Mouse (Mus musculus): ENCODE measurements around the gene Pxt1. TPM values are rescaled to one million over a fixed set of nuclear protein-coding genes. Genes with fewer than 3 reads are reported as not detected.

Pxt1 gene
- polyA plus RNA-seq, 1 experiment from 2014 or later, result 0.18 TPM

DNA sequence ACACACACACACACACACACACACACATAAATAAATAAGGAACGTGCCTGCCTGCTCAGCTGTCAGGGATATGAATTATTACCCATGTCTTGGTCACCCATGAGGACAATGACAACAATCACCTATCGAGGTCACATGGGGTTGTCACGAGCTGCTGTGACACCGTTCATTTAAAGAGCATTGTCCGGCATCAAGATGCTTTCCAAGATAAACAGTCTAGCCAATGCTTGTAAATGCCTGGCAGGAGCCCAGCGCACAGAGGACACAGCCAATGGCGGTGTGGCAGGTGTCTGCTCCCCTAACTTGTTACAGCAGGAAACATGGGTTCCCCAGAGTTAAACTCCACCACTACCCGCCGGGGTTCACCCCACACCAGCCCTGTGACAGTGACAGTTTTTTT, 15.6 kb downstream of the Pxt1 start:
- Histone ChIP-seq H3K9ac (ENCODE audit: low read length) (no peak overlapping the region), H3K36me3 (ENCODE audit: control insufficient read depth, insufficient read depth, low read length) (no peaks in the 10 kb centered on the region), H3K4me2 (replicated peaks; ENCODE audit: low read depth) (no peak overlapping the region), H3K9me3 (ENCODE audit: control insufficient read depth, low read length) (no peaks in the 10 kb centered on the region), H3K4me1 (replicated peaks; ENCODE audit: control insufficient read depth, insufficient read depth) (peaks cover 6% of the 10 kb centered on the region; the same call in 1 of the 2 replicates), H3K27ac (replicated peaks) (no peak overlapping the region), H3K27me3 (ENCODE audit: control insufficient read depth, insufficient read depth, low read length) (no peaks in the 10 kb centered on the region), H3K4me3 (ENCODE audit: low read depth, low read length) (no peak overlapping the region)
- DNase-seq (ENCODE audit: low spot score), result no peak
- 66% methylated on average over 9 of the region's 9 CpGs for WGBS
- ATAC-seq (ENCODE audit: low FRiP score, low TSS enrichment), result no peak
- TF ChIP-seq EP300 (optimal IDR thresholded peaks at IDR 0.05) (no peak), CTCF (IDR thresholded peaks at IDR 0.05; ENCODE audit: low read depth) (no peak)

DNA sequence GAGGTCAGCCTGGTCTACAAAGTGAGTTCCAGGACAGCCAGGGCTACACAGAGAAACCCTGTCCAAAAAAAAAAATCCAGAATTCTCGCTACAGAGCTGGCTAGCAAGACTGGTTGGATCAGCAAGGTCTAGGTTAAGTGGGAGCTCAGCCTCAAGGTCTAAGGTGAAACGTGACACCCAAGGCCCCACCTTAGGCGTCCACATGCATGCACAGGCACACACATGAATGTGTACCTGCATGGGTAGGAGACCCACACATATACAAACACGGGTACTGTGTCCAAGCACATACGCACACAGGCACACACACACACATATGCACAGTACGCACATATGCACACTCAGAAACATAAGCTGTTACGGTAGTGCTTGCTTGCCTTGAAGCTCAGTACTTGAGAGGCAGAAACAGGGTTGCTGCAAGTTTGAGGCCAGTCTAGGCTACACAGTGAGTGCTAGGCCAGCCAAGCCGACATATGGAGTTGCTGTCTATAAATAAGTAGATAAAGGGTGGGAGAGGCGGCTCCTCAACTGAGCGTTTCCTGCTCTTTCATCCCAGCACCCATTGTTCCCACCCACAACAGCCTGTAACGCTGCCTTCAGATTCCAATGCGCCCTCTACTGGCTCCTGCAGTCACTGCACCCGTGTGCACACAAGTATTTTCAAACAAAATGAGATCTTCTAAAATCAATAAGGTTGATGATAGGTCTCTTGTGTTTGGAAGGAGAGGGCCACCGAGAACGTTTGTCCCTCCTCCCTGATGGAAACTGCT, 16.6 kb downstream of the Pxt1 start:
- Histone ChIP-seq H3K9ac (ENCODE audit: low read length) (no peak overlapping the region), H3K9me3 (ENCODE audit: control insufficient read depth, low read length) (no peaks in the 10 kb centered on the region), H3K4me1 (replicated peaks; ENCODE audit: control insufficient read depth, insufficient read depth) (peaks cover 6% of the 10 kb centered on the region; the same call in 1 of the 2 replicates), H3K36me3 (ENCODE audit: control insufficient read depth, insufficient read depth, low read length) (no peaks in the 10 kb centered on the region), H3K4me2 (replicated peaks; ENCODE audit: low read depth) (no peak overlapping the region), H3K27ac (replicated peaks) (no peak overlapping the region), H3K27me3 (ENCODE audit: control insufficient read depth, insufficient read depth, low read length) (no peaks in the 10 kb centered on the region), H3K4me3 (ENCODE audit: low read depth, low read length) (no peak overlapping the region)
- TF ChIP-seq CTCF (IDR thresholded peaks at IDR 0.05; ENCODE audit: low read depth), result peak; percentile 85
- TF ChIP-seq EP300 (optimal IDR thresholded peaks at IDR 0.05), result no peak
- ATAC-seq (ENCODE audit: low FRiP score, low TSS enrichment) (no peak), DNase-seq (ENCODE audit: low spot score) (peak; percentile 70)
- WGBS, result 48% methylated on average over 15 of the region's 15 CpGs

DNA sequence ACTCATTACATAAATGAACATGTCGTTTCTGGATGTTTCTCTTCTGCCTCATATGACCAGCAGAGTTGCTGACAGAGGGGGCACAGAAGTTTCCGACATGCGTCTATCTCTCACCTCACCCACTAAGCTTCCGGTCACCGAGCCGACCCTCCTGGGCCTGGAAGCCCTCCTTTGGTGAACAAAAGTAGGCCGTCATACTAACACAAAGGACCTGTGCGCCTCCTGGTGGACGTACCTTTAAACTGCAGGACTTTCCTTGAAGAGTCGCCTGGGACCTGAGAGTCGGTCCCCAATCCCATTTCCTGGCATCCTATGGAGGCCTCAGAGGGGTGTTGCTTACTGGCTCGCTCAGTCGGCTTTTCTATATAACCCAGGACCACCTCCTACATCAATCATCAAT, 17.3 kb downstream of the Pxt1 start:
- Histone ChIP-seq H3K27me3 (ENCODE audit: control insufficient read depth, insufficient read depth, low read length) (no peaks in the 10 kb centered on the region), H3K27ac (replicated peaks) (no peak overlapping the region), H3K4me1 (replicated peaks; ENCODE audit: control insufficient read depth, insufficient read depth) (peaks cover 4% of the 10 kb centered on the region; the same call in 1 of the 2 replicates), H3K9ac (ENCODE audit: low read length) (no peak overlapping the region), H3K4me2 (replicated peaks; ENCODE audit: low read depth) (no peak overlapping the region), H3K4me3 (ENCODE audit: low read depth, low read length) (no peak overlapping the region), H3K9me3 (ENCODE audit: control insufficient read depth, low read length) (no peaks in the 10 kb centered on the region), H3K36me3 (ENCODE audit: control insufficient read depth, insufficient read depth, low read length) (no peaks in the 10 kb centered on the region)
- DNase-seq (ENCODE audit: low spot score) (peak; percentile 81), ATAC-seq (ENCODE audit: low FRiP score, low TSS enrichment) (no peak)
- 21% methylated on average over 13 of the region's 13 CpGs for WGBS
- TF ChIP-seq EP300 (optimal IDR thresholded peaks at IDR 0.05), result no peak
- peak; percentile 94 for TF ChIP-seq CTCF (IDR thresholded peaks at IDR 0.05; ENCODE audit: low read depth)

DNA sequence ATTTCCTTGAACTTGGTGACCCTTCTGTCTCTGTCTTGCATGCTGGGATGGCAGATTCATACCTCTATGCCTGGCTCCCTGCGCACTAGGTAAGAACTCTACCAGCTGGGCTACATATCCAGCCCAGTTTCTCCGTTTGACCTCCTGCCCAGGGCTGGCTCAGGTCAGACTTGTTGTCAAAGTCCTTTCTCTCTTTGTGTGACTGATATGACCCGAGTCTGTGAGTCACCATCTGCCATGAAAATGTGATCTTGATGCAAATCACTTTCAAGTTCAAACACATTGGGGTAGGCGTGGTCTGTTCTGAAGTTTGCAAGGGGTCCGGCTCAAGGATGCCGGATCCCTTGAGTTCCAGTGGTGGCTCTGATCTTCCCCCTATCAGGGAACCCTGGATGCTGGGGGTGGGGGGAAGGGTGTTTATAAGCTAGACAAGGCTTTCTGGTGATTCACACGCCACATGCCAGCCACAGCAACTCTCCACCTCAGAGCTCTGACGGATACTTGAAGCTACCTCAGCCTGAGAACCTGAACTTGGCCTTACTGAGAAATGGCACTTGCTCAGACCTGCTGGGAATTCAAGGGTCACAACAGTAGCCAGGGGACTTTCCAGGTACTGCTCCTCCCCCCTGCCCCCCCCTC, 18.6 kb downstream of the Pxt1 start:
- WGBS, result 68% methylated on average over 8 of the region's 8 CpGs
- Histone ChIP-seq H3K9me3 (ENCODE audit: control insufficient read depth, low read length) (no peaks in the 10 kb centered on the region), H3K36me3 (ENCODE audit: control insufficient read depth, insufficient read depth, low read length) (no peaks in the 10 kb centered on the region), H3K9ac (ENCODE audit: low read length) (no peak overlapping the region), H3K4me2 (replicated peaks; ENCODE audit: low read depth) (no peak overlapping the region), H3K4me1 (replicated peaks; ENCODE audit: control insufficient read depth, insufficient read depth) (no peaks in the 10 kb centered on the region), H3K27me3 (ENCODE audit: control insufficient read depth, insufficient read depth, low read length) (no peaks in the 10 kb centered on the region), H3K4me3 (ENCODE audit: low read depth, low read length) (no peak overlapping the region), H3K27ac (replicated peaks) (0 out of 2 replicates have a peak overlapping the region, but pooled peaks have one; percentile 13)
- 0 out of 2 replicates have a peak, but pooled peaks have one; percentile 9 for ATAC-seq (ENCODE audit: low FRiP score, low TSS enrichment)
- DNase-seq (ENCODE audit: low spot score), result no peak
- no peak for TF ChIP-seq CTCF (IDR thresholded peaks at IDR 0.05; ENCODE audit: low read depth)
- TF ChIP-seq EP300 (optimal IDR thresholded peaks at IDR 0.05), result no peak

DNA sequence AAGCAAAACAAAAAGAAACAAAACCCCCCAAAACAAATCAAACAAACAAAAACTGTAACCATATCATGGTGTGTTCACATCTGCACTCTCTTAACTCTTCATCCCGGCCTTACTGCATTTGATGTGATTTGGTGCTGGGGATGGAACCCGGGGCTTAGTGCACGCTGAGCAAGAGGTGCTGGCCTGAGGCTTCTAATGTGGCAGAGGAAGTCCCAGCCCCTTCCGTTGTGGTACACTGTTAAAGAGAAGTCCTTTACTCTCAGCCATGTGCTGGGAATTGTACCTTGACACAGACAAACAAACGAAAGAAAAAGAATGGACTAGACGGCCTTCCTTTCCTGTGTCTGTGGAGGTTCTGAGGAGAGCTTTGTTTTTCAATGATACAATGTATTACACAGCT, 21.5 kb downstream of the Pxt1 start:
- Histone ChIP-seq H3K4me2 (replicated peaks; ENCODE audit: low read depth) (no peak overlapping the region), H3K9ac (ENCODE audit: low read length) (no peak overlapping the region), H3K9me3 (ENCODE audit: control insufficient read depth, low read length) (no peaks in the 10 kb centered on the region), H3K36me3 (ENCODE audit: control insufficient read depth, insufficient read depth, low read length) (no peaks in the 10 kb centered on the region), H3K4me1 (replicated peaks; ENCODE audit: control insufficient read depth, insufficient read depth) (no peaks in the 10 kb centered on the region), H3K27ac (replicated peaks) (no peak overlapping the region), H3K4me3 (ENCODE audit: low read depth, low read length) (no peak overlapping the region), H3K27me3 (ENCODE audit: control insufficient read depth, insufficient read depth, low read length) (no peaks in the 10 kb centered on the region)
- ATAC-seq (ENCODE audit: low FRiP score, low TSS enrichment) (no peak), DNase-seq (ENCODE audit: low spot score) (no peak)
- TF ChIP-seq EP300 (optimal IDR thresholded peaks at IDR 0.05) (no peak), CTCF (IDR thresholded peaks at IDR 0.05; ENCODE audit: low read depth) (no peak)
- 55% methylated on average over 6 of the region's 6 CpGs for WGBS

DNA sequence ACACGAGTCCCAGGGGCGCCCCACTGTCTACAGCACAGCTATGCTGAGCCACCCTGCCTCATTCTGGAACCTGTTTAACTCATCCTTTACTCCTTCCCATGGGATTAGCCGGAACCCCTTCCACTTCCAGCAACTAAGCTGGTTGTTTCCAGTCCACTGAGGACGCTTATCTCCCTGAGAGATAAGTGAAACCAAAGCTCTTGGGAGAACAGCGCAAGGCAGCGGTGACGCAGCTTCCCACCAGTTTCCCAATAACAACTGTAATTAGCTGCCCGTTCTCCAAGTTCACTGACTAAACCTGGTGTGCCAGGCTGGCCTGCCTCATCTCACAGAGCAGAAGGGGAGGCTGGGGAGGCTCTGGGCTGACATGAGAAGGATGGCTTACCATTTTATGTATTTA, 22.6 kb downstream of the Pxt1 start:
- ATAC-seq (ENCODE audit: low FRiP score, low TSS enrichment) (0 out of 2 replicates have a peak, but pooled peaks have one; percentile 25), DNase-seq (ENCODE audit: low spot score) (peak; percentile 47)
- H3K4me3 ChIP-seq (ENCODE audit: low read depth, low read length), result no peak overlapping the region
- WGBS, result 59% methylated on average over 8 of the region's 8 CpGs
- H3K36me3 ChIP-seq (ENCODE audit: control insufficient read depth, insufficient read depth, low read length), result no peaks in the 10 kb centered on the region
- no peaks in the 10 kb centered on the region for H3K27me3 ChIP-seq (ENCODE audit: control insufficient read depth, insufficient read depth, low read length)
- H3K9ac ChIP-seq (ENCODE audit: low read length), result no peak overlapping the region
- no peaks in the 10 kb centered on the region for H3K9me3 ChIP-seq (ENCODE audit: control insufficient read depth, low read length)
- H3K27ac ChIP-seq (replicated peaks), result no peak overlapping the region
- TF ChIP-seq CTCF (IDR thresholded peaks at IDR 0.05; ENCODE audit: low read depth) (no peak), EP300 (optimal IDR thresholded peaks at IDR 0.05) (no peak)
- H3K4me1 ChIP-seq (replicated peaks; ENCODE audit: control insufficient read depth, insufficient read depth), result no peaks in the 10 kb centered on the region
- no peak overlapping the region for H3K4me2 ChIP-seq (replicated peaks; ENCODE audit: low read depth)
